Mouse (Mus musculus): Measurements from ENCODE around the gene Rassf2. TPM values are rescaled to one million over a fixed set of nuclear protein-coding genes. Genes with fewer than 3 reads are reported as not detected.

Gene Rassf2
- polyA plus RNA-seq, 1 experiment from 2014 or later, result 4.9 TPM

- Histone ChIP-seq H3K9me3 (ENCODE audit: control insufficient read depth, low read length) (no peaks in the 10 kb centered on the region), H3K4me1 (replicated peaks; ENCODE audit: control insufficient read depth, insufficient read depth, low read length) (0 out of 2 replicates have a peak, but pooled peaks cover 3% of the 10 kb centered on the region), H3K4me3 (ENCODE audit: low read depth, low read length) (no peak overlapping the region), H3K9ac (ENCODE audit: low read depth, low read length) (no peak overlapping the region), H3K27me3 (replicated peaks; ENCODE audit: control insufficient read depth, insufficient read depth, low read length) (no peaks in the 10 kb centered on the region; the same call in 1 of the 2 replicates), H3K4me2 (no peak overlapping the region), H3K27ac (ENCODE audit: low read depth, low read length) (no peak overlapping the region), H3K36me3 (ENCODE audit: control insufficient read depth, insufficient read depth, low read length) (no peaks in the 10 kb centered on the region)
- 65% methylated on average over 8 of the region's 8 CpGs for WGBS
- DNase-seq (ENCODE audit: low spot score) (no peak), ATAC-seq (replicated peaks; ENCODE audit: low FRiP score) (no peak)
Observed at GRCm38 (mm10) chr2:131945225-131945624, 84.8 kb downstream of the Rassf2 start.

DNA sequence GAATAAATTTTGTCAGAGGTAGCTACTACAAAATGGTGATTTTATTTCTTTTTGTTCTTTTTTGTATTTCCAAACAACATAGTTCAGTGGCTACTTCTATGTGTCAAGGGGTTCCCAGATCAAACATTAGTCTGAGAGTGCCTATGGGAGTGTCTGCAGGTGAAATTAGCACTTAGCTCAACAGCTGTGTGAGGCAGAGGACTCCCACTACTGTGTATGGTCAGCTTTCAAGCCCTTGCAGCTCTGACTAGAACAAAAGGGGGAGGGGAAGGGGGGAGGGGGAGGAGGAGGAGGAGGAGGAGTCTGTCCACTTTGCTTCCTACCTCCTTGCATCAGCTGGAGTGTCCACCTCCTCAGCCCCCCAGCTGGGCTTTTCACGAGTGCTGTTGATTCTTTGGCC lies 85.7 kb downstream of the Rassf2 start:
- H3K4me1 ChIP-seq (replicated peaks; ENCODE audit: control insufficient read depth, insufficient read depth, low read length), result 0 out of 2 replicates have a peak, but pooled peaks cover 3% of the 10 kb centered on the region
- no peak overlapping the region for H3K4me2 ChIP-seq
- no peak for ATAC-seq (replicated peaks; ENCODE audit: low FRiP score)
- H3K27me3 ChIP-seq (replicated peaks; ENCODE audit: control insufficient read depth, insufficient read depth, low read length), result no peaks in the 10 kb centered on the region; the same call in 1 of the 2 replicates
- H3K4me3 ChIP-seq (ENCODE audit: low read depth, low read length), result no peak overlapping the region
- no peak overlapping the region for H3K9ac ChIP-seq (ENCODE audit: low read depth, low read length)
- no peak for DNase-seq (ENCODE audit: low spot score)
- H3K27ac ChIP-seq (ENCODE audit: low read depth, low read length), result no peak overlapping the region
- 38% methylated on average over 1 of the region's 1 CpGs for WGBS
- no peaks in the 10 kb centered on the region for H3K9me3 ChIP-seq (ENCODE audit: control insufficient read depth, low read length)
- H3K36me3 ChIP-seq (ENCODE audit: control insufficient read depth, insufficient read depth, low read length), result no peaks in the 10 kb centered on the region

DNA sequence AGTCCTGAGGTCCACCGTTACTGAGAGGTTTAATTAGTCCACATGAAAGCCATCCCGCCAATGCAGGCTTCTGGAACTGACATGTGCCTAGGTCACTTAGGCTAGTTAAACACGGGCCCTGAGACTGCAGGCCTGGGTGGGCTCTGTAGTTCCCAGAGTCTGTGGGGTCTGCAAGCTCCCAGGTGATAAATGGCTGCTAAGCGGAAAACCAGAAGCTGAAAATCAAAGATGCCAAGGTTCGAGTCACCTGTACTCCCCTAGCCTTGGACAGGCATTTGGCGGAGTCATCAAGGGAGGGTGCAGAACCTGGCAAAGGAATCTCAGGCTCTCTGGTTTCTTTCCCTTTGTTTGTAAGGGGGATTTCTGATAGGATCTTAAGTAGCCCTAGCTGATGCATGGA lies 88.6 kb downstream of the Rassf2 start:
- 81% methylated on average over 6 of the region's 6 CpGs for WGBS
- Histone ChIP-seq H3K4me2 (no peak overlapping the region), H3K9me3 (ENCODE audit: control insufficient read depth, low read length) (no peaks in the 10 kb centered on the region), H3K4me1 (replicated peaks; ENCODE audit: control insufficient read depth, insufficient read depth, low read length) (0 out of 2 replicates have a peak, but pooled peaks cover 3% of the 10 kb centered on the region), H3K9ac (ENCODE audit: low read depth, low read length) (no peak overlapping the region), H3K27ac (ENCODE audit: low read depth, low read length) (no peak overlapping the region), H3K27me3 (replicated peaks; ENCODE audit: control insufficient read depth, insufficient read depth, low read length) (no peaks in the 10 kb centered on the region), H3K36me3 (ENCODE audit: control insufficient read depth, insufficient read depth, low read length) (no peaks in the 10 kb centered on the region), H3K4me3 (ENCODE audit: low read depth, low read length) (no peak overlapping the region)
- ATAC-seq (replicated peaks; ENCODE audit: low FRiP score) (no peak), DNase-seq (ENCODE audit: low spot score) (no peak)

- H3K4me1 ChIP-seq (replicated peaks; ENCODE audit: control insufficient read depth, insufficient read depth, low read length), result 0 out of 2 replicates have a peak, but pooled peaks cover 3% of the 10 kb centered on the region
- DNase-seq (ENCODE audit: low spot score), result no peak
- peak; percentile 73 for ATAC-seq (replicated peaks; ENCODE audit: low FRiP score)
- H3K9me3 ChIP-seq (ENCODE audit: control insufficient read depth, low read length), result no peaks in the 10 kb centered on the region
- H3K27ac ChIP-seq (ENCODE audit: low read depth, low read length), result no peak overlapping the region
- H3K4me2 ChIP-seq, result no peak overlapping the region
- no peaks in the 10 kb centered on the region for H3K36me3 ChIP-seq (ENCODE audit: control insufficient read depth, insufficient read depth, low read length)
- no peak overlapping the region for H3K4me3 ChIP-seq (ENCODE audit: low read depth, low read length)
- no peak overlapping the region for H3K9ac ChIP-seq (ENCODE audit: low read depth, low read length)
- 37% methylated on average over 3 of the region's 3 CpGs for WGBS
- no peaks in the 10 kb centered on the region for H3K27me3 ChIP-seq (replicated peaks; ENCODE audit: control insufficient read depth, insufficient read depth, low read length)
Observed at GRCm38 (mm10) chr2:131940506-131940905, 89.6 kb downstream of the Rassf2 start.

Other genes with a start within 250 kb of the Rassf2 start
- not detected in 2 replicates for gene Erv3, start 170.5 kb downstream of the Rassf2 start, polyA plus RNA-seq (2014; fragmentation: Nextera tagmentation; extraction: Ambion mirVana)
- 32.6 and 33.3 TPM in 2 replicates for gene Prnp, start 120.3 kb downstream of the Rassf2 start, polyA plus RNA-seq (2014; fragmentation: Nextera tagmentation; extraction: Ambion mirVana)
- gene Prn, start 120.3 kb downstream of the Rassf2 start, polyA plus RNA-seq (2014; fragmentation: Nextera tagmentation; extraction: Ambion mirVana), result 0.25 TPM in 1 of 2 replicates, not detected in the other
- gene Prnd, start 79.4 kb downstream of the Rassf2 start, polyA plus RNA-seq (2014; fragmentation: Nextera tagmentation; extraction: Ambion mirVana), result 1.6 and 2.5 TPM in 2 replicates
- 7.2 and 7.9 TPM in 2 replicates for gene Slc23a2, start 114.8 kb upstream of the Rassf2 start, polyA plus RNA-seq (2014; fragmentation: Nextera tagmentation; extraction: Ambion mirVana)
- 37.9 and 38.2 TPM in 2 replicates for gene Tmem230, start 217.5 kb upstream of the Rassf2 start, polyA plus RNA-seq (2014; fragmentation: Nextera tagmentation; extraction: Ambion mirVana)
- gene Pcna, start 223.1 kb upstream of the Rassf2 start, polyA plus RNA-seq (2014; fragmentation: Nextera tagmentation; extraction: Ambion mirVana), result 415 and 419 TPM in 2 replicates
- gene Cds2, start 232.9 kb upstream of the Rassf2 start, polyA plus RNA-seq (2014; fragmentation: Nextera tagmentation; extraction: Ambion mirVana), result 12.9 and 19.0 TPM in 2 replicates